Comparison of ENCODE assay signal across 8 mouse cellular contexts in the genomic region with DNA sequence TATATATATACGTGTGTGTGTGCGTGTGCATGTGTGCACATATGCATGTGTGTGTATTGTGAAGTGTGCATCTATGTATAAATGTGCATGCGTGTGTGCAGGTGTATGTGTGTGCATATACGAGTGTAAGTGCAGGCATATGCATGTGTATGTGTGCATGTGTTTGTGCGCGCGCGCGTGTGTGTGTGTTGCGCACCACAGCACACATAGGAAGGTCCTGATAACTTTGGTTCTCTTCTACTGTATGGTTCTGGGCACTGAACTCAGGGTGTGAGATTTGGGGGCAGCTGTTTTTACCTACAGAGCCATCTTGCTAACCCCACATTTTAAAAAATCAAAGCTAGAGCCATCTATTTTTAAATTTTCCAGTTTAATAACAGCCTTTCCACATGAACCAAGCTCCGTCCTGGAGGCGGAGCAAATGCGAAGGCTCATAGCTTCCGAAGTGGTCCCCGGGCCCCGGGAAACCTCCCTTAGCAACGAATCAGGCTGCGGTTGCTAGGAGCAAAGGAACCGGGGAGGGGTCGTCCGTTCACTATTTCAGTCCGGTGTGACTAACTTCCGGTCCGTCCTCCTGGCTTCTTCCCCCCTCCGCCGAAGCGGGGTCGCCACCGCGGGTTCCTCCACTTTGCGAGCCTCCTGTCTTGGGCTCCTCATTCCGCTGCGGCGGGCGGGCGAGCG. TPM values are rescaled to one million over a fixed set of nuclear protein-coding genes. Genes with fewer than 3 reads are reported as not detected.
A peak's percentile ranks its signal among the peaks of the same experiment; 100 is the strongest.
DNase-seq lines count a peak whose midpoint lies in the region.

No protein-coding gene starts in this region.

- peaks cover 41% of the 10 kb centered on the region for H3K4me1 ChIP-seq in megakaryocyte, embryonic 14.5 days

- peak overlapping the region; percentile 94 for H3K4me3 ChIP-seq in megakaryocyte, embryonic 14.5 days (replicated peaks)

- peak; percentile 85 for DNase-seq in T-cell, adult 2 months (ENCODE audit: low spot score)
- peak; percentile 90 to 94 for DNase-seq in cerebellum, postnatal 36 days
- peak; percentile 81 to 82 for DNase-seq in gastrocnemius, adult 8-10 months (ENCODE audit: low spot score in 2 of 2)
- DNase-seq in hindlimb bud, embryonic 11.5 days (ENCODE audit: extremely low spot score, low read depth, low spot score), result peak; percentile 83
- DNase-seq in left cerebral cortex, adult 8-10 months (ENCODE audit: low spot score in 2 of 2), result peak; percentile 91 to 98
- peak; percentile 95 to 96 for DNase-seq in right cerebral cortex, postnatal 10 days (ENCODE audit: low spot score in 2 of 2)
- peak; percentile 88 for DNase-seq in urinary bladder, postnatal 25 days (ENCODE audit: low spot score)

- H3K9me3 ChIP-seq in megakaryocyte, embryonic 14.5 days, result no peaks in the 10 kb centered on the region

- H3K36me3 ChIP-seq in megakaryocyte, embryonic 14.5 days (replicated peaks; ENCODE audit: low read length), result peaks cover 15% of the 10 kb centered on the region

- H3K27me3 ChIP-seq in megakaryocyte, embryonic 14.5 days (replicated peaks), result peaks cover 7% of the 10 kb centered on the region

RNA-seq across cellular contexts. Expression of gene Svop, which starts 8.5 kb away (rescaled TPM):
- not detected for total RNA-seq in gastrocnemius, adult 8-10 months (2022)
- 100 to 1,000 TPM; 160 to 171 (median 163) TPM for total RNA-seq in left cerebral cortex, adult 8-10 months (2022)
- polyA plus RNA-seq in megakaryocyte, embryonic 14.5 days (2012; ENCODE audit: insufficient read depth, low replicate concordance), result 0.13 and 1.4 TPM in 2 replicates

RNA-seq across cellular contexts. Expression of gene Alkbh2, which starts 28.2 kb away (rescaled TPM):
- 1 to 10 TPM in 1 of 4 experiments, under 1 TPM in 2, not detected in 1; 0.67 to 1.2 (median 0.94) TPM for total RNA-seq in gastrocnemius, adult 8-10 months (2022)
- 1 to 10 TPM; 4.7 to 9.3 (median 5.9) TPM for total RNA-seq in left cerebral cortex, adult 8-10 months (2022)
- 5.6 and 11.6 TPM in 2 replicates for polyA plus RNA-seq in megakaryocyte, embryonic 14.5 days (2012; ENCODE audit: insufficient read depth, low replicate concordance)

RNA-seq across cellular contexts. Expression of gene Ung, which starts 30.3 kb away (rescaled TPM):
- total RNA-seq in gastrocnemius, adult 8-10 months (2022), result 10 to 100 TPM in 2 of 4 experiments, 1 to 10 TPM in 2; 6.8 to 11.5 (median 10.0) TPM
- total RNA-seq in left cerebral cortex, adult 8-10 months (2022), result 1 to 10 TPM; 2.1 to 3.7 (median 3.2) TPM
- polyA plus RNA-seq in megakaryocyte, embryonic 14.5 days (2012; ENCODE audit: insufficient read depth, low replicate concordance), result 10.8 and 14.5 TPM in 2 replicates

RNA-seq across cellular contexts. Expression of gene Usp30, which starts 34.6 kb away (rescaled TPM):
- total RNA-seq in gastrocnemius, adult 8-10 months (2022), result 1 to 10 TPM; 7.8 to 9.4 (median 8.6) TPM
- total RNA-seq in left cerebral cortex, adult 8-10 months (2022), result 10 to 100 TPM; 36.5 to 43.3 (median 42.3) TPM
- 3.6 and 5.6 TPM in 2 replicates for polyA plus RNA-seq in megakaryocyte, embryonic 14.5 days (2012; ENCODE audit: insufficient read depth, low replicate concordance)

RNA-seq across cellular contexts. Expression of gene Acacb, which starts 46.5 kb away (rescaled TPM):
- 100 to 1,000 TPM; 163 to 191 (median 187) TPM for total RNA-seq in gastrocnemius, adult 8-10 months (2022)
- total RNA-seq in left cerebral cortex, adult 8-10 months (2022), result 1 to 10 TPM; 5.5 to 7.8 (median 6.4) TPM
- polyA plus RNA-seq in megakaryocyte, embryonic 14.5 days (2012; ENCODE audit: insufficient read depth, low replicate concordance), result 0.48 TPM in 2 replicates

Comparison
In these comparisons a context has a peak if more than half of its experiments do, and no peak if none do; other contexts are left out.
1. Peak in every context shown above with its lines: DNase-seq and H3K4me3 ChIP-seq.
2. RNA of gene Svop, which starts 8.5 kb away (total RNA-seq): 160 to 171 TPM in left cerebral cortex, adult 8-10 months; not detected in gastrocnemius, adult 8-10 months; every median in the first group is over 100 times any median in the second.